Mouse (Mus musculus) CH12.LX (cell line): ENCODE results near the gene Armc10. TPM values are rescaled to one million over a fixed set of nuclear protein-coding genes. Genes with fewer than 3 reads are reported as not detected.

Experiments
- DNase-seq: peaks from one replicate; pipeline ENCODE4 v3.0.0-alpha.2; 2013; ENCODE audit errors: extremely low read depth
- H3K27ac ChIP-seq: 2 replicates; pipeline ENCODE4 v1.5.1; 2012; ENCODE audit warnings: low read depth, mild to moderate bottlenecking, control low read depth, moderate library complexity; ENCODE audit not compliant: insufficient read depth
- H3K27me3 ChIP-seq: replicated peaks from 2 replicates; pipeline ENCODE3; 2012; ENCODE audit warnings: inconsistent platforms
- H3K36me3 ChIP-seq, 2 experiments: replicated peaks in 1 of 2; 2 replicates each; pipeline versions ENCODE3 to v1.6.1; 2012; ENCODE audit warnings: inconsistent platforms in 1 of 2, low read length in 1 of 2, mild to moderate bottlenecking in 1 of 2, mixed read lengths in 1 of 2, moderate library complexity in 1 of 2; ENCODE audit not compliant: control insufficient read depth in 1 of 2, insufficient read depth in 1 of 2
- H3K4me1 ChIP-seq, 2 experiments: 2 replicates each; pipeline ENCODE4 v1.6.1; 2012; ENCODE audit warnings: inconsistent platforms in 1 of 2, moderate library complexity in 1 of 2; ENCODE audit not compliant: insufficient read depth in 2 of 2, control insufficient read depth in 1 of 2
- H3K4me2 ChIP-seq: 2 replicates; pipeline ENCODE4 v1.6.1; 2012; ENCODE audit warnings: low read depth, mild to moderate bottlenecking, control low read depth; ENCODE audit not compliant: poor library complexity, insufficient read depth, severe bottlenecking
- H3K4me3 ChIP-seq, 3 experiments: fragments of 150-350 bp in 1 of 3; sonication (generic) in 1 of 3; replicated peaks in 1 of 3; 2 replicates each; pipeline versions ENCODE3 to v1.5.1; 2011 to 2012; ENCODE audit warnings: low read depth in 2 of 3, low read length in 2 of 3, mild to moderate bottlenecking in 2 of 3, moderate library complexity in 2 of 3, control low read depth in 1 of 3, improper control_type of control experiment in 1 of 3, inconsistent platforms in 1 of 3, mixed read lengths in 1 of 3; ENCODE audit not compliant: poor library complexity in 1 of 3
- H3K79me2 ChIP-seq: replicated peaks from 2 replicates; pipeline ENCODE4 v1.6.1; 2012; ENCODE audit warnings: mild to moderate bottlenecking, moderate library complexity; ENCODE audit not compliant: control insufficient read depth, poor library complexity, insufficient read depth, severe bottlenecking; ENCODE audit errors: extremely low read depth
- H3K9ac ChIP-seq: 2 replicates; pipeline ENCODE4 v1.6.1; 2012; ENCODE audit warnings: low read depth, mild to moderate bottlenecking, control low read depth, moderate library complexity; ENCODE audit not compliant: insufficient read depth
- H3K9me3 ChIP-seq: replicated peaks from 2 replicates; pipeline ENCODE3; 2012; ENCODE audit warnings: low read length, inconsistent platforms, mixed read lengths
- BHLHE40 ChIP-seq: IDR thresholded peaks from 2 replicates; pipeline ENCODE4 v1.6.1; 2011; ENCODE audit warnings: mild to moderate bottlenecking, low read depth, low read length, improper control_type of control experiment
- CHD1 ChIP-seq: IDR thresholded peaks from 2 replicates; pipeline ENCODE4 v1.6.1; 2012; ENCODE audit warnings: low read depth, low read length, improper control_type of control experiment, inconsistent platforms
- E2F4 ChIP-seq: IDR thresholded peaks from 2 replicates; pipeline ENCODE4 v1.6.1; 2011; ENCODE audit warnings: low read depth, low read length, improper control_type of control experiment; ENCODE audit not compliant: insufficient replicate concordance
- EP300 ChIP-seq: IDR thresholded peaks from 2 replicates; pipeline ENCODE4 v1.6.1; 2011; ENCODE audit warnings: low read length, improper control_type of control experiment
- ETS1 ChIP-seq: conservative IDR thresholded peaks from 2 replicates; pipeline ENCODE4 v1.6.1; 2012; ENCODE audit warnings: low read depth, mild to moderate bottlenecking, inconsistent platforms, low read length, improper control_type of control experiment, moderate library complexity
- HCFC1 ChIP-seq: IDR thresholded peaks from 2 replicates; pipeline ENCODE4 v1.6.1; 2012; ENCODE audit warnings: low read depth, mild to moderate bottlenecking, inconsistent platforms, low read length, improper control_type of control experiment
- JUN ChIP-seq: IDR thresholded peaks from 2 replicates; pipeline ENCODE4 v1.6.1; 2011; ENCODE audit warnings: low read depth, mild to moderate bottlenecking, low read length, improper control_type of control experiment, moderate library complexity; ENCODE audit not compliant: insufficient read depth
- KAT2A ChIP-seq: IDR thresholded peaks from 2 replicates; pipeline ENCODE4 v1.6.1; 2012; ENCODE audit warnings: low read length, improper control_type of control experiment, inconsistent platforms; ENCODE audit not compliant: insufficient replicate concordance
- MAFK ChIP-seq: IDR thresholded peaks from 2 replicates; pipeline ENCODE4 v1.6.1; 2011; ENCODE audit warnings: low read length, improper control_type of control experiment; ENCODE audit not compliant: insufficient replicate concordance
- MEF2A ChIP-seq: IDR thresholded peaks from 2 replicates; pipeline ENCODE4 v1.6.1; 2014; ENCODE audit warnings: low read depth, mild to moderate bottlenecking, inconsistent platforms, low read length, improper control_type of control experiment, borderline replicate concordance
- MYC ChIP-seq: IDR thresholded peaks from 2 replicates; pipeline ENCODE4 v1.6.1; 2011; ENCODE audit warnings: low read depth, mild to moderate bottlenecking, improper control_type of control experiment, low read length
- NRF1 ChIP-seq: IDR thresholded peaks from 2 replicates; pipeline ENCODE4 v1.6.1; 2014; ENCODE audit warnings: low read depth, mild to moderate bottlenecking, inconsistent platforms, low read length, improper control_type of control experiment, moderate library complexity
- PAX5 ChIP-seq: IDR thresholded peaks from 2 replicates; pipeline ENCODE4 v1.6.1; 2012; ENCODE audit warnings: low read length, inconsistent platforms, mixed read lengths
- POLR2AphosphoS2 ChIP-seq: IDR thresholded peaks from 2 replicates; pipeline ENCODE4 v1.6.1; 2011; ENCODE audit warnings: low read depth, low read length, improper control_type of control experiment
- RCOR1 ChIP-seq: conservative IDR thresholded peaks from 2 replicates; pipeline ENCODE4 v1.6.1; 2012; ENCODE audit warnings: low read depth, mild to moderate bottlenecking, inconsistent platforms, low read length, improper control_type of control experiment
- SMC3 ChIP-seq: IDR thresholded peaks from 2 replicates; pipeline ENCODE4 v1.6.1; 2011; ENCODE audit warnings: low read depth, low read length, improper control_type of control experiment
- TCF12 ChIP-seq: IDR thresholded peaks from 2 replicates; pipeline ENCODE4 v1.6.1; 2014; ENCODE audit warnings: low read depth, mild to moderate bottlenecking, inconsistent platforms, low read length, improper control_type of control experiment
- USF1 ChIP-seq: IDR thresholded peaks from 2 replicates; pipeline ENCODE4 v1.6.1; 2014; ENCODE audit warnings: low read depth, mild to moderate bottlenecking, inconsistent platforms, low read length, improper control_type of control experiment
- dilution Hi-C: fragments of 300-500 bp; cut with MboI; formaldehyde crosslinking; loops from 2 replicates; pipeline ENCODE4 v1.14.3; 2020; ENCODE audit warnings: low sequenced_read_pairs; ENCODE audit not compliant: extremely low pct_unique_long_range_greater_than_20kb, extremely low pct_ligation_motif_present
- in situ Hi-C: fragments of 300-500 bp; cut with MboI; formaldehyde crosslinking; loops from 3 replicates; pipeline ENCODE4 v1.14.3; 2019; ENCODE audit warnings: low sequenced_read_pairs, low pct_ligation_motif_present, low pct_unique_long_range_greater_than_20kb, mixed read lengths
- polyA plus RNA-seq: library from polyadenylated mRNA; unstranded; fragments of >175 nt; gene quantifications from 2 replicates; pipeline ENCODE4 v1.2.1, GENCODE M21; 2012; ENCODE audit warnings: low read depth; ENCODE audit not compliant: insufficient read length
- total RNA-seq, 2 experiments: library from RNA; depleted of rRNA; stranded (reverse); fragments of 300-350 nt in 1 of 2; fragments of >200 nt in 1 of 2; gene quantifications; 2 replicates each; pipeline ENCODE4 v1.2.3; 2012 to 2014

The Armc10 gene
- total and polyA plus RNA-seq, 3 experiments = 39.1 to 71.9 (median 46.0) TPM

- no peak for TF ChIP-seq MAFK
Measured at GRCm38 (mm10) chr5:21651885-21652612, 6.4 kb downstream of the Armc10 start (continued).

GRCm38 (mm10) chr5:21656912-21657311 is 11.3 kb downstream of the Armc10 start:
- Histone ChIP-seq H3K36me3 (peaks cover 40 to 66% of the 10 kb centered on the region in 2 experiments), H3K9ac (no peak overlapping the region), H3K4me2 (no peak overlapping the region), H3K9me3 (no peaks in the 10 kb centered on the region), H3K27me3 (no peaks in the 10 kb centered on the region), H3K79me2 (no peaks in the 10 kb centered on the region), H3K4me3 (no peak overlapping the region), H3K4me1 (peaks cover 3 to 17% of the 10 kb centered on the region in 2 experiments), H3K27ac (no peak overlapping the region)
- no peak for DNase-seq
- in situ Hi-C loops = no loop called here
- no peak for TF ChIP-seq POLR2AphosphoS2
- TF ChIP-seq NRF1 = no peak
- no peak for TF ChIP-seq BHLHE40
- TF ChIP-seq RCOR1 = no peak
- no peak for TF ChIP-seq SMC3
- no peak for TF ChIP-seq ETS1
- TF ChIP-seq MAFK = no peak
- no peak for TF ChIP-seq HCFC1
- TF ChIP-seq EP300 = no peak
- TF ChIP-seq MEF2A = no peak
- TF ChIP-seq TCF12 = no peak
- TF ChIP-seq MYC = no peak
- no peak for TF ChIP-seq PAX5
- no peak for TF ChIP-seq CHD1
- dilution Hi-C loops = no loop called here

GRCm38 (mm10) chr5:21658038-21658437 is 12.4 kb downstream of the Armc10 start:
- in situ Hi-C loops (no loop called here), dilution Hi-C loops (no loop called here)
- H3K36me3 ChIP-seq = peaks cover 37 to 59% of the 10 kb centered on the region in 2 experiments
- peaks cover 3 to 17% of the 10 kb centered on the region in 2 experiments for H3K4me1 ChIP-seq
- H3K27me3 ChIP-seq = no peaks in the 10 kb centered on the region
- H3K9me3 ChIP-seq = no peaks in the 10 kb centered on the region
- TF ChIP-seq E2F4 (no peak), JUN (no peak), USF1 (no peak), MAFK (no peak), KAT2A (no peak)
- no peak overlapping the region for H3K4me2 ChIP-seq
- no peak for DNase-seq
- H3K79me2 ChIP-seq = no peaks in the 10 kb centered on the region
- H3K9ac ChIP-seq = no peak overlapping the region
- no peak overlapping the region for H3K27ac ChIP-seq
- no peak overlapping the region for H3K4me3 ChIP-seq
